Mouse (Mus musculus) CH12.LX (cell line): Measurements from ENCODE around the gene B3gat1. TPM values are rescaled to one million over a fixed set of nuclear protein-coding genes. Genes with fewer than 3 reads are reported as not detected.
A peak's percentile ranks its signal among the peaks of the same experiment; 100 is the strongest.

Experiments
- DNase-seq: peaks from one replicate; pipeline ENCODE4 v3.0.0-alpha.2; 2013; ENCODE audit errors: extremely low read depth
- H3K27ac ChIP-seq: 2 replicates; pipeline ENCODE4 v1.5.1; 2012; ENCODE audit warnings: low read depth, mild to moderate bottlenecking, control low read depth, moderate library complexity; ENCODE audit not compliant: insufficient read depth
- H3K27me3 ChIP-seq: replicated peaks from 2 replicates; pipeline ENCODE3; 2012; ENCODE audit warnings: inconsistent platforms
- H3K36me3 ChIP-seq, 2 experiments: replicated peaks in 1 of 2; 2 replicates each; pipeline versions ENCODE3 to v1.6.1; 2012; ENCODE audit warnings: inconsistent platforms in 1 of 2, low read length in 1 of 2, mild to moderate bottlenecking in 1 of 2, mixed read lengths in 1 of 2, moderate library complexity in 1 of 2; ENCODE audit not compliant: control insufficient read depth in 1 of 2, insufficient read depth in 1 of 2
- H3K4me1 ChIP-seq, 2 experiments: 2 replicates each; pipeline ENCODE4 v1.6.1; 2012; ENCODE audit warnings: inconsistent platforms in 1 of 2, moderate library complexity in 1 of 2; ENCODE audit not compliant: insufficient read depth in 2 of 2, control insufficient read depth in 1 of 2
- H3K4me2 ChIP-seq: 2 replicates; pipeline ENCODE4 v1.6.1; 2012; ENCODE audit warnings: low read depth, mild to moderate bottlenecking, control low read depth; ENCODE audit not compliant: poor library complexity, insufficient read depth, severe bottlenecking
- H3K4me3 ChIP-seq, 3 experiments: fragments of 150-350 bp in 1 of 3; sonication (generic) in 1 of 3; replicated peaks in 1 of 3; 2 replicates each; pipeline versions ENCODE3 to v1.5.1; 2011 to 2012; ENCODE audit warnings: low read depth in 2 of 3, low read length in 2 of 3, mild to moderate bottlenecking in 2 of 3, moderate library complexity in 2 of 3, control low read depth in 1 of 3, improper control_type of control experiment in 1 of 3, inconsistent platforms in 1 of 3, mixed read lengths in 1 of 3; ENCODE audit not compliant: poor library complexity in 1 of 3
- H3K79me2 ChIP-seq: replicated peaks from 2 replicates; pipeline ENCODE4 v1.6.1; 2012; ENCODE audit warnings: mild to moderate bottlenecking, moderate library complexity; ENCODE audit not compliant: control insufficient read depth, poor library complexity, insufficient read depth, severe bottlenecking; ENCODE audit errors: extremely low read depth
- H3K9ac ChIP-seq: 2 replicates; pipeline ENCODE4 v1.6.1; 2012; ENCODE audit warnings: low read depth, mild to moderate bottlenecking, control low read depth, moderate library complexity; ENCODE audit not compliant: insufficient read depth
- H3K9me3 ChIP-seq: replicated peaks from 2 replicates; pipeline ENCODE3; 2012; ENCODE audit warnings: low read length, inconsistent platforms, mixed read lengths
- BHLHE40 ChIP-seq: IDR thresholded peaks from 2 replicates; pipeline ENCODE4 v1.6.1; 2011; ENCODE audit warnings: mild to moderate bottlenecking, low read depth, low read length, improper control_type of control experiment
- CHD1 ChIP-seq: IDR thresholded peaks from 2 replicates; pipeline ENCODE4 v1.6.1; 2012; ENCODE audit warnings: low read depth, low read length, improper control_type of control experiment, inconsistent platforms
- CHD2 ChIP-seq: IDR thresholded peaks from 2 replicates; pipeline ENCODE4 v1.6.1; 2011; ENCODE audit warnings: low read length, improper control_type of control experiment
- CTCF ChIP-seq, 2 experiments: IDR thresholded peaks in 1 of 2; conservative IDR thresholded peaks in 1 of 2; 2 replicates each; pipeline ENCODE4 v1.5.1; 2011 to 2012; ENCODE audit warnings: low read depth in 2 of 2, low read length in 2 of 2, improper control_type of control experiment in 1 of 2, inconsistent platforms in 1 of 2, mild to moderate bottlenecking in 1 of 2, moderate library complexity in 1 of 2
- ETS1 ChIP-seq: conservative IDR thresholded peaks from 2 replicates; pipeline ENCODE4 v1.6.1; 2012; ENCODE audit warnings: low read depth, mild to moderate bottlenecking, inconsistent platforms, low read length, improper control_type of control experiment, moderate library complexity
- GABPA ChIP-seq: IDR thresholded peaks from 2 replicates; pipeline ENCODE4 v1.6.1; 2012; ENCODE audit warnings: low read depth, low read length, improper control_type of control experiment, inconsistent platforms; ENCODE audit not compliant: insufficient replicate concordance
- JUN ChIP-seq: IDR thresholded peaks from 2 replicates; pipeline ENCODE4 v1.6.1; 2011; ENCODE audit warnings: low read depth, mild to moderate bottlenecking, low read length, improper control_type of control experiment, moderate library complexity; ENCODE audit not compliant: insufficient read depth
- JUND ChIP-seq: conservative IDR thresholded peaks from 2 replicates; pipeline ENCODE4 v1.6.1; 2011; ENCODE audit warnings: low read depth, low read length, improper control_type of control experiment
- KAT2A ChIP-seq: IDR thresholded peaks from 2 replicates; pipeline ENCODE4 v1.6.1; 2012; ENCODE audit warnings: low read length, improper control_type of control experiment, inconsistent platforms; ENCODE audit not compliant: insufficient replicate concordance
- MAX ChIP-seq: IDR thresholded peaks from 2 replicates; pipeline ENCODE4 v1.6.1; 2011; ENCODE audit warnings: low read length, improper control_type of control experiment
- MAZ ChIP-seq: IDR thresholded peaks from 2 replicates; pipeline ENCODE4 v1.6.1; 2012; ENCODE audit warnings: low read depth, mild to moderate bottlenecking, inconsistent platforms, low read length, improper control_type of control experiment, moderate library complexity
- MYC ChIP-seq: IDR thresholded peaks from 2 replicates; pipeline ENCODE4 v1.6.1; 2011; ENCODE audit warnings: low read depth, mild to moderate bottlenecking, improper control_type of control experiment, low read length
- RAD21 ChIP-seq: IDR thresholded peaks from 2 replicates; pipeline ENCODE4 v1.6.1; 2011; ENCODE audit warnings: low read depth, mild to moderate bottlenecking, low read length, improper control_type of control experiment, moderate library complexity
- SMC3 ChIP-seq: IDR thresholded peaks from 2 replicates; pipeline ENCODE4 v1.6.1; 2011; ENCODE audit warnings: low read depth, low read length, improper control_type of control experiment
- USF2 ChIP-seq: conservative IDR thresholded peaks from 2 replicates; pipeline ENCODE4 v1.6.1; 2011; ENCODE audit warnings: low read depth, low read length, improper control_type of control experiment
- dilution Hi-C: fragments of 300-500 bp; cut with MboI; formaldehyde crosslinking; loops from 2 replicates; pipeline ENCODE4 v1.14.3; 2020; ENCODE audit warnings: low sequenced_read_pairs; ENCODE audit not compliant: extremely low pct_unique_long_range_greater_than_20kb, extremely low pct_ligation_motif_present
- in situ Hi-C: fragments of 300-500 bp; cut with MboI; formaldehyde crosslinking; loops from 3 replicates; pipeline ENCODE4 v1.14.3; 2019; ENCODE audit warnings: low sequenced_read_pairs, low pct_ligation_motif_present, low pct_unique_long_range_greater_than_20kb, mixed read lengths
- polyA plus RNA-seq: library from polyadenylated mRNA; unstranded; fragments of >175 nt; gene quantifications from 2 replicates; pipeline ENCODE4 v1.2.1, GENCODE M21; 2012; ENCODE audit warnings: low read depth; ENCODE audit not compliant: insufficient read length
- total RNA-seq, 2 experiments: library from RNA; depleted of rRNA; stranded (reverse); fragments of 300-350 nt in 1 of 2; fragments of >200 nt in 1 of 2; gene quantifications; 2 replicates each; pipeline ENCODE4 v1.2.3; 2012 to 2014

The B3gat1 gene
- total and polyA plus RNA-seq, 3 experiments: not detected

DNA sequence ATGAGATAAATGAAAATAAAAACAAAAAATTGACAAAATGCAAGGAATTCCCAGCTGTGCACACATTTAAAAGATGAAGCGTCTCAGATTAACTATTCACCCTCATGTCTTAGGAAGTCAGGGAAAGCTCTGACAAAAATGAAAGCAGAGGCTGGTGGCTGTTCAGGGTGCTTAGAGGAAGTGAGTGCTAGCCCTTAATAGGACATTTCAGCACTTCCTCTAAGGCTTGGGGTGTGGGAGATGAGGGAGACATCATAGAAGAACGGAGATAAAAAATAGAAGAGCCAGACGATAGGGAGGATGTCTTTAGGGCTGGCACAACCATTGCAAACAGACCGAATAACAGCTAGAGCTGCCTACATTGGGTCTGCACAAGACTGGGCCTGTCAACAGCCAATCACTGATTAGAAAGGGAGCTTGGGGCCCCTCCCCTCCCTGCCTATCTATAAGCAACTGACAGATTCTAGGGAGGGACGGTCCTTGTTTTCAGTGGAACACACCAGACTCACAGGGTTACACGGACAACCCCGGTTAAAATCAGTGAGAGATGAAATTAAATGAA lies 50.0 kb downstream of the B3gat1 start:
- no peak for TF ChIP-seq BHLHE40
- no peak for TF ChIP-seq JUN
- no peak for TF ChIP-seq CHD1
- no peak overlapping the region for H3K27ac ChIP-seq
- peaks cover 3 to 23% of the 10 kb centered on the region in 2 experiments; a peak in 3 of 4 replicates for H3K4me1 ChIP-seq
- H3K9me3 ChIP-seq: no peaks in the 10 kb centered on the region
- DNase-seq: peak; percentile 41
- H3K4me2 ChIP-seq: peak overlapping the region; percentile 86
- peak overlapping the region in 2 of 3 experiments; percentile 19 to 21 for H3K4me3 ChIP-seq
- in situ Hi-C loops (no loop called here), dilution Hi-C loops (no loop called here)
- H3K36me3 ChIP-seq: no peaks in the 10 kb centered on the region
- H3K79me2 ChIP-seq: no peaks in the 10 kb centered on the region
- no peaks in the 10 kb centered on the region for H3K27me3 ChIP-seq
- H3K9ac ChIP-seq: no peak overlapping the region; the same call in 1 of the 2 replicates

DNA sequence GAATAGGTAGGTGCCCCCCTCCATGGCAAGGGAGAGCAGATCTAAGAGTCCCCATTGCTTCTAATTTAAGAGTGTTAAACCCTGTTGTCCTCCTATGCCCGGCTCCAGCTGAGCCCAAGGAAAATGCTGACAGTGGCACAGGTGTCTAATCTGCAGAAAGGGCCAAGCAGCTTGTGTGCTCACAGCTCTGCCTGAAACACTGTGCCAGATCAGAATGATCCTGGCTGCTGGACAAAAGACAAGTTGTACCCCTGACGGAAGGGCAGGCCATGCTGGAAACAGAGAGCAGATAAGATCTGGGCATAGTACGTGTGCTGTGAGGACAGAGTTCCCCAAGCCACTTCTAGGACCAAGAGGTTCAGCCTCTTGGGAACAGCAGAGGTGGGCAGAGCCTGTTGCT lies 59.3 kb downstream of the B3gat1 start:
- H3K4me3 ChIP-seq: no peak overlapping the region
- H3K36me3 ChIP-seq: no peaks in the 10 kb centered on the region
- in situ Hi-C loops: no loop called here
- no peak for TF ChIP-seq RAD21
- TF ChIP-seq JUND: no peak
- TF ChIP-seq USF2: no peak
- TF ChIP-seq JUN: no peak
- TF ChIP-seq, all 38 proteins: peak for 0
- Histone ChIP-seq H3K79me2 (no peaks in the 10 kb centered on the region), H3K9ac (no peak overlapping the region), H3K27ac (no peak overlapping the region), H3K9me3 (no peaks in the 10 kb centered on the region), H3K27me3 (no peaks in the 10 kb centered on the region), H3K4me2 (no peak overlapping the region), H3K4me1 (no peaks in the 10 kb centered on the region)
- dilution Hi-C loops: no loop called here
- no peak for DNase-seq

DNA sequence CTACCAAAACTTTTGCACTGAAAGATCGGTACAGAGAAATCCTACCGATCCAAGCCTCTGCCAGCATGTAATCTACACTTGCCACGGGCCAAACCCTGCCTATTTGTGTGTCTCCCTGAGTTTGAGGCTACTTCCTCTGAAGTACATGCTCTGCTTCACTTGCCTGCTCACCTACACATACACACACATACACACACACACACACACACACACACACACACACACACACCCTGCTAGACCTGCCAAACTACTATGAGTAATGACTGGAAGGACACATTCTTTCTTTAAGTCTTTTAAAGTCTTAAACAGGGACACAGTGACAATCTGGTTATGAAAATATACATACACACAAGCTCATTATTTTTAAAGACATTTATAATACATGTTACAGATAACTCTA lies 64.7 kb downstream of the B3gat1 start:
- Histone ChIP-seq H3K4me2 (no peak overlapping the region), H3K36me3 (no peaks in the 10 kb centered on the region), H3K27me3 (no peaks in the 10 kb centered on the region), H3K9ac (no peak overlapping the region), H3K4me1 (no peaks in the 10 kb centered on the region), H3K27ac (no peak overlapping the region), H3K9me3 (no peaks in the 10 kb centered on the region), H3K79me2 (no peaks in the 10 kb centered on the region), H3K4me3 (no peak overlapping the region)
- in situ Hi-C loops: no loop called here
- no peak for DNase-seq
- TF ChIP-seq MAZ (no peak), KAT2A (no peak), ETS1 (no peak), SMC3 (no peak), CTCF (conservative IDR thresholded peaks at IDR 0.05 in 1 of 2, IDR thresholded peaks at IDR 0.05 in 1 of 2; ENCODE audit: low read depth in 2 of 2, low read length in 2 of 2) (no peak), BHLHE40 (no peak), CHD2 (no peak), MAX (no peak), RAD21 (no peak), MYC (no peak), GABPA (no peak)
- dilution Hi-C loops: no loop called here
